Mouse (Mus musculus): ENCODE data around the gene Slf2. TPM values are rescaled to one million over a fixed set of nuclear protein-coding genes. Genes with fewer than 3 reads are reported as not detected.

The Slf2 gene
- polyA plus RNA-seq, 1 experiment = 6.6 TPM

DNA sequence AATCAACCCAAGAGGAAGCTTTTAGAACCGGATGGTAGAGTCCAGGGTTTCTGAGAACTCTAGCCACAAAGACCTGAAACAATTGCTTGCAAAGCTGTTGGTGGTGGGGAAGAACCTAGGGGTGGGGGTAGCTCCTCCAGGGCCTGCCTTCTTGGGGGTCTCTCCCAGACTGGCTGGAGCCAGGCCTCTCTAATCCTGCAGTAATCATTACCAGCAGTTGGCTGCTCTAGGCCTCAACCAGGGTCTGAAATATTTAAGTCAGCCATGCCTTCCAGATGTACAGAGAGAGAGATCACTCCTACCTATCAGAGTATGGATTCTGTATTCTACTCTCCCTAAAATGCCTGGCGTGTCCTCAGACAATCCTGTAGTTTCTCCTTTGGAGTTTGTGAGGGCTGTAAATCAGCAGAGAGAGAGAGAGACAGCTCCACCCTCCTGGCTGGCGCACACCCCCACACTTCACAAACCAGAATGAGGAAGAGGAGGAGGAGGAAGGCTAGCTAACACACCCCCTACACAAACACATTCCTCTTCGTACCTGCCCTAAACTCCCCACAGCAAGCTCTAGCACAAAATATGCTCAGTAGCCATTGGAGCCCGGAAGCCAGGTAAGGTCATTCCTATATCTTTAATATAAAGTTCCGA, 82.8 kb downstream of the Slf2 start:
- Histone ChIP-seq H3K4me2 (ENCODE audit: low read depth) (no peak overlapping the region), H3ac (ENCODE audit: control insufficient read depth, insufficient read length) (no peak overlapping the region)

DNA sequence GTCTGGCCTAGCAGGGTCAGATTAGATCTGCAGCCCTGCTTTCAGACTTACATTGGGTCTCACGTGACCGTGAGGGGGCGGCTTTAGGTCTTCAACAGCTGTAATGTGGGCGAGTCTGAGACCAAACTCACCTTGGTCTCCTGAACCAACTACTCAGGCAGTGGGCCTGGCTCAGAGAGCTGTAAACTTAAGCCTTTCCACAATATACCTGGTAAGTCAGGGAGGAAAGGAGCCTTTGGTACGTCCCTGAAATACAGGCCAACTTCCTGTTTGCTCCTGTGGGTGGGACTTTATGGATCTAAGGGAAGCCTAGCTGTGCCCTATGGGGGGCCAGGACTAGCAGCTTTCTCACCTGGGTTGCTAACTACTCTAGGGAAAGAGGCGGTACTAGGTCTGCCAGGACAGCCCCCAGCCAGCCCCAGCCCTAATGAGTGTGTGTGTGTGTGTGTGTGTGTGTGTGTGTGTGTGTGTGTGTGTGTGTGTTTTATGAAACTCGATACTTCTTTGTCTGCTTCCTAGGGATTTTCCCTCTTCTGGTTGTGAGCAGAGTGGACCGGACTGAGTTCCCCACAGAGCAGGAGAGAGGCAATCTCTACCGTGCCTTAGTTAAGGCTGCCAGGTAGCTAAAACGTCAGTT, 83.5 kb downstream of the Slf2 start, which contains the start of gene Lzts2:
Gene Lzts2, plus strand, starts transcription at position 80 of the 637 bp plus-strand sequence.
- Histone ChIP-seq H3K36me3 (ENCODE audit: control insufficient read depth, insufficient read depth) (no peaks in the 10 kb centered on the region), H3K4me2 (ENCODE audit: low read depth) (peak within 1 kb of the TSS; percentile 88), H3ac (ENCODE audit: control insufficient read depth, insufficient read length) (peak within 1 kb of the TSS; percentile 44), H3K79me2 (ENCODE audit: control insufficient read depth, insufficient read depth) (peaks cover 22% of the 10 kb centered on the region), H3K4me3 (peak within 1 kb of the TSS; percentile 87), H3K27me3 (ENCODE audit: control insufficient read depth, insufficient read depth, insufficient read length) (no peaks in the 10 kb centered on the region)
- TF ChIP-seq CEBPB (IDR thresholded peaks at IDR 0.05; ENCODE audit: insufficient read depth, poor library complexity, severe bottlenecking) (no peak), USF1 (IDR thresholded peaks at IDR 0.05; ENCODE audit: low read depth) (peak; percentile 55), TCF12 (IDR thresholded peaks at IDR 0.05; ENCODE audit: insufficient read depth, poor library complexity, severe bottlenecking) (no peak)

More for the DNA sequence above, 82.8 kb downstream of the Slf2 start:
- no peaks in the 10 kb centered on the region for H3K36me3 ChIP-seq (ENCODE audit: control insufficient read depth, insufficient read depth)
- no peak for TF ChIP-seq POLR2A (IDR thresholded peaks at IDR 0.05; ENCODE audit: insufficient read length, low read depth)
- no peak for TF ChIP-seq REST (IDR thresholded peaks at IDR 0.05; ENCODE audit: insufficient read depth, insufficient read length)
- no peak for TF ChIP-seq MYOG (IDR thresholded peaks at IDR 0.05; ENCODE audit: control insufficient read depth in 1 of 3, insufficient read depth in 1 of 3, insufficient read length in 2 of 3, low read depth in 2 of 3)
- no peak for TF ChIP-seq USF1 (IDR thresholded peaks at IDR 0.05; ENCODE audit: low read depth)
- no peak for TF ChIP-seq CEBPB (IDR thresholded peaks at IDR 0.05; ENCODE audit: insufficient read depth, poor library complexity, severe bottlenecking)
- TF ChIP-seq POLR2AphosphoS2 (IDR thresholded peaks at IDR 0.05; ENCODE audit: insufficient read length, low read depth) = no peak
- no peak for TF ChIP-seq E2F4 (IDR thresholded peaks at IDR 0.05; ENCODE audit: insufficient read depth)
- no peak for TF ChIP-seq TCF12 (IDR thresholded peaks at IDR 0.05; ENCODE audit: insufficient read depth, poor library complexity, severe bottlenecking)
- TF ChIP-seq MYOD1 (IDR thresholded peaks at IDR 0.05; ENCODE audit: control insufficient read depth in 1 of 3, insufficient read length in 2 of 3, low read depth in 2 of 3) = no peak
- no peak for TF ChIP-seq MAX (IDR thresholded peaks at IDR 0.05; ENCODE audit: low read depth)
- TF ChIP-seq SRF (IDR thresholded peaks at IDR 0.05; ENCODE audit: control insufficient read depth, insufficient read length, low read depth) = no peak
- TF ChIP-seq TCF3 (IDR thresholded peaks at IDR 0.05; ENCODE audit: insufficient read length, low read depth) = no peak
- H3K27me3 ChIP-seq (ENCODE audit: control insufficient read depth, insufficient read depth, insufficient read length) = no peaks in the 10 kb centered on the region
- H3K79me2 ChIP-seq (ENCODE audit: control insufficient read depth, insufficient read depth) = peaks cover 14% of the 10 kb centered on the region
- H3K4me3 ChIP-seq = no peak overlapping the region

DNA sequence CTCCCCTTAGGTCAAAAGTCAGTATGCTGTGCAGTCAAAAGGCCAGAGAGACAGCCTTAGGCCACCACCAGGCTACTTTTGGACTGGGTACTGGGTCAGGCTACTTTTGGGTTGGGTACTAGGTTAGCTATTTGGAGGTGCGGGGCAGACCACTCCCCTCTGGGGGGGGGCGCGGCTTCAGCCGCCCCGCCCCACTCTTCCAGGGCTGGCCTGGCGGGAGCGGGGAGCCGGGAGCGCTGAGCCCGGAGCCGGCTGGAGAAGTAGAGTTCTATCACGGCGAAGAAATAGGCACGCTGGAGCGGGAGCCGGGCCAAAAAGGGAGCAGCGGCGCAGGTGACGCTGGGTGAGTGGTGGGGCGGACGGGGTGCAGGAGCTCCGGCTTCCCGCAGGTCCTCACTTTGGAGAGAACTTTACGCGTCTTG, 84.0 kb downstream of the Slf2 start:
- Histone ChIP-seq H3K4me3 (peak overlapping the region; percentile 87), H3ac (ENCODE audit: control insufficient read depth, insufficient read length) (peak overlapping the region; percentile 44), H3K4me2 (ENCODE audit: low read depth) (peak overlapping the region; percentile 88), H3K79me2 (ENCODE audit: control insufficient read depth, insufficient read depth) (peaks cover 27% of the 10 kb centered on the region), H3K36me3 (ENCODE audit: control insufficient read depth, insufficient read depth) (no peaks in the 10 kb centered on the region), H3K27me3 (ENCODE audit: control insufficient read depth, insufficient read depth, insufficient read length) (no peaks in the 10 kb centered on the region)
- TF ChIP-seq MYOD1 (IDR thresholded peaks at IDR 0.05; ENCODE audit: control insufficient read depth in 1 of 3, insufficient read length in 2 of 3, low read depth in 2 of 3) = no peak

DNA sequence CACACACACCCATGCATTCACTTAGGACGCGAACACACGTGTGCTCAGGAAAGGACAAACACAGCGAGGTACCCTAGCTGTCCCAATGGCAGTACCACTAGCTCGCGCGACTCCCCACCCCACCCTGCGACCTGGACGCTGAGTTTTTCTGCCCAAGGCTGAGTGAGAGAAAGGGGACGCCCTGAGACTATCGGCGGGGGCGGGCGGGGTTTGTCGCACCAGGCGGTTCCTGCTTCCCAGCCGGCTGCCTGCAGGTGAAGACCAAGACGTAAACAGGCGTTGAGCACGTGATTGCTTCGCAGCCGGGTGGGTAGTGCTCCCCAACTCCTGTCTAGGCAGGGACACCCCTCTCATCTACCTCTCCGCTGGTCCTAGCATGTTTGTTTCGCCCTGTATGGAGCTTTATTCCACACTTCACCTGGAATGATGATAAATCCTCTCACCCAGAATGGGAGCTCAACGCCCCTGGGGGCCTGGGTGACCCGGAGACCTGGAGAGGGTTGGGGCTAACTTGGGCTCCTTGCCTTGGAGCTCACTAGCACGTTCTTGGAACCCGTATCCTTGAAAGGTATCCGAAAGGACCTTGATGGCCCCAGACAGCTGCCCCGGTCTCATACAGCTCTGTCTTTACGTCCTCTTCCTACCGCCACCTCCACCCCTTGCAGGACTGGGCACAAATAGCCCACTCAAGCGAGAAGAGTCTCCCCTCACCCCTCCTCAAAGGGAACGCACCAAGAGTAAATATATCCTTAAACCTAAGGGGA, 84.7 kb downstream of the Slf2 start:
- TF ChIP-seq SRF (IDR thresholded peaks at IDR 0.05; ENCODE audit: control insufficient read depth, insufficient read length, low read depth) (no peak), REST (IDR thresholded peaks at IDR 0.05; ENCODE audit: insufficient read depth, insufficient read length) (no peak), TCF3 (IDR thresholded peaks at IDR 0.05; ENCODE audit: insufficient read length, low read depth) (no peak), CEBPB (IDR thresholded peaks at IDR 0.05; ENCODE audit: insufficient read depth, poor library complexity, severe bottlenecking) (no peak), MYOD1 (IDR thresholded peaks at IDR 0.05; ENCODE audit: control insufficient read depth in 1 of 3, insufficient read length in 2 of 3, low read depth in 2 of 3) (peak; percentile 43 to 86 (median 73)), POLR2AphosphoS2 (IDR thresholded peaks at IDR 0.05; ENCODE audit: insufficient read length, low read depth) (peak; percentile 48), USF1 (IDR thresholded peaks at IDR 0.05; ENCODE audit: low read depth) (peak; percentile 68), MAX (IDR thresholded peaks at IDR 0.05; ENCODE audit: low read depth) (no peak)
- peak overlapping the region; percentile 88 for H3K4me2 ChIP-seq (ENCODE audit: low read depth)
- no peaks in the 10 kb centered on the region for H3K27me3 ChIP-seq (ENCODE audit: control insufficient read depth, insufficient read depth, insufficient read length)
- peaks cover 34% of the 10 kb centered on the region for H3K79me2 ChIP-seq (ENCODE audit: control insufficient read depth, insufficient read depth)
- no peaks in the 10 kb centered on the region for H3K36me3 ChIP-seq (ENCODE audit: control insufficient read depth, insufficient read depth)
- H3K4me3 ChIP-seq = peak overlapping the region; percentile 87
- H3ac ChIP-seq (ENCODE audit: control insufficient read depth, insufficient read length) = peak overlapping the region; percentile 44
